Mouse (Mus musculus): ENCODE measurements around the gene Cadps2. TPM values are rescaled to one million over a fixed set of nuclear protein-coding genes. Genes with fewer than 3 reads are reported as not detected.

Cadps2 gene
- total RNA-seq, 4 experiments from 2014 or later: 0.12 to 0.58 (median 0.40) TPM

DNA sequence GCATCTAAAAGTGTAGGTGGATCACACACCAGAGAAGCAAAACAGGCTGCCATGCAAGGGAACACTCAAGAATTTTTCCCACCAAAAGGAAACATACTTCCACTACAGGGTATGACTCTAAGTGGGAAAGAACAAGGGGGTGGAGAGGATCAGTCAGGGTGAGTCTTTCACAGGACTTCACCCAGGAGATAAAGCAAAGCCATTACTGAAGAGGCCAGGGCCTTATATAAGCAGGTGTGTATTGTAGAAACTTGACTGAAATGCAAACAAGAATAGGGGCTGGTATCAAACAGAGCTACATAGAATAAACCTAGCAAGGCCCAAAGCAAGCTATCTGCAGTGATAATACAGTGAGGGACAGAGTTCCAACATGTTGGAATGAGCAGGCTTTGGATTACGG is 271.6 kb downstream of the Cadps2 start:
- no peak for DNase-seq (ENCODE audit: low spot score in 2 of 2)

- DNase-seq (ENCODE audit: low spot score in 2 of 2): no peak
These were observed 289.3 kb downstream of the Cadps2 start for GRCm38 (mm10) chr6:23549874-23550273.

GRCm38 (mm10) chr6:23523710-23524109 is 315.5 kb downstream of the Cadps2 start:
- DNase-seq (ENCODE audit: low spot score in 2 of 2): no peak

DNA sequence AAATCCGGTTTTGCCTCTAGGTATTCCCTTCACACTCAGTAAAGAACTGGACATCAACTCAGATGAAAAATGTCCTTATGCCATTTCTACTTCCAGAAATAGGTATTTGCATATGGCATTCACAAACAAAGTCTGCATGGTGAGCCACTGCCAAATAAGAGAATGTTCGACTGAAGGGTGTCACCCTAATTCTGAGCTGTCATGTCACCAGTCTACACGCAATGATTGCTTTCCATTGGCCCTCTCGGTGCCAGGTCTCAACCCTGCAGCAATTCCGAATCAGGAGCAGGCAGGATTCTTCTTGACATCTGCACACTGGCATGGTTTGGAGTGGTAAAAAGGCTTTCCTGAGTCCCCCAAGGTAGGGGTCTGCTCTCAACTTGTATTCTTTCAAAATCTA is 316.7 kb downstream of the Cadps2 start:
- DNase-seq (ENCODE audit: low spot score in 2 of 2): no peak

- no peak for DNase-seq (ENCODE audit: low spot score in 2 of 2)
These were observed 340.6 kb downstream of the Cadps2 start for GRCm38 (mm10) chr6:23498611-23499010.

- DNase-seq (ENCODE audit: low spot score in 2 of 2): no peak
These were observed 347.4 kb downstream of the Cadps2 start for GRCm38 (mm10) chr6:23491804-23492203.

- no peak for DNase-seq (ENCODE audit: low spot score in 2 of 2)
These were observed 348.8 kb downstream of the Cadps2 start for GRCm38 (mm10) chr6:23490431-23490830.

DNA sequence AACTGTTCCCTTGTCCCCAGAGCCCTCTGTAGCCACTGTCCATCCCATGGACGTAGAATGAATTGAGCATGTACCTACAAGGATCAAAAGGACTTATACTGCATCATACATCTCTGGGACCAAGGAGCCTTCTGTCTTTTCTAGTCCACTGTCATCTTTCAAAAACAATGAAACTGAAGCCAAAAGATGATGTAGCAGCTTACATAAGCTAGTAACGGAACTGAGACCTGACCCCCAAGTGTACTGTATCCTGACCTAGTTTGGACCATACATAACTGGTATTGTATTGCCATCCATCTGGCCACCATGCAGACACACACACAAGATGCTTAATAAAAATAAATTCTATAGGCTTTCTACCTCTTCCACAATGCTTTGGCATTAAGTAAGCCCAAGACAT is 350.2 kb downstream of the Cadps2 start:
- no peak for DNase-seq (ENCODE audit: low spot score in 2 of 2)

DNA sequence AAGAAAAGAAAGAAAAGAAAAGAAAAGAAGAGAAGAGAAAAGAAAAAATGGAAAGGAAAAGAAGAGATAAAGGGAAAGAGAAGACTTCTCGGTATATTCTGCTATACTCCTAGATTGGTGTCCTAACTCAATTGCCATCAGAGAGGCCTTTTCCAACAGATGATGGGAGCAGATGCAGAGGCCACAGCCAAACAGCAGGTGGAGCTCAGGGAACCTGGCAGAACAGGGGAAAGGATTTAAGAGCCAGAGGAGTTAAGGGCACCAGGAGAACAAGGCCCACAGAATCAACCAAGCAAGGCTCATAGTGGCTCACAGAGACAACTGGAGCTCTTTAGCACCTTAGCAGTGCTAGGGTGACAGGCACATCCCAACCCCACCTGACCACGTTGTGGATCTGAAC is 366.5 kb downstream of the Cadps2 start:
- DNase-seq (ENCODE audit: low spot score in 2 of 2): no peak

- no peak for DNase-seq (ENCODE audit: low spot score in 2 of 2)
These were observed 367.4 kb downstream of the Cadps2 start for GRCm38 (mm10) chr6:23471830-23472229.

DNA sequence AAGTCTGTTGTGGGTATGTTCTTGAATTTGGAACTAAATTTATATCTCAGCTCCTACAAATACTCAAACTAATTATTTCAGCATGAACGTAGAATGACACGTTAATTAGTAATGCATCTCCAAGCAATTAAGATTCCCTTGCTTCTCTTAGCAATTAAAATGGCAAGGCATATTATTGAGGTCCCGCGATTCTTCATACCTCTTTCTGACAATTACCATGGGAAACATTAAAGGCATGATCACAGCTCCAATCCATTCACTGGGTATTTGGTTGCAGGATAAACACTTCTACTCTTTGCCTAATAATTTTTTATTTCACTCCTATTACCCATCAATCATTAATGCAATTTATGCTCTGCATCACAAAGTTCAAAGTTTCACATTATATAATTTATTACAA is 371.3 kb downstream of the Cadps2 start:
- no peak for DNase-seq (ENCODE audit: low spot score in 2 of 2)

GRCm38 (mm10) chr6:23462600-23463280 is 376.5 kb downstream of the Cadps2 start:
- no peak for DNase-seq (ENCODE audit: low spot score in 2 of 2)

- no peak for DNase-seq (ENCODE audit: low spot score in 2 of 2)
These were observed 381.5 kb downstream of the Cadps2 start for GRCm38 (mm10) chr6:23457748-23458147.

DNA sequence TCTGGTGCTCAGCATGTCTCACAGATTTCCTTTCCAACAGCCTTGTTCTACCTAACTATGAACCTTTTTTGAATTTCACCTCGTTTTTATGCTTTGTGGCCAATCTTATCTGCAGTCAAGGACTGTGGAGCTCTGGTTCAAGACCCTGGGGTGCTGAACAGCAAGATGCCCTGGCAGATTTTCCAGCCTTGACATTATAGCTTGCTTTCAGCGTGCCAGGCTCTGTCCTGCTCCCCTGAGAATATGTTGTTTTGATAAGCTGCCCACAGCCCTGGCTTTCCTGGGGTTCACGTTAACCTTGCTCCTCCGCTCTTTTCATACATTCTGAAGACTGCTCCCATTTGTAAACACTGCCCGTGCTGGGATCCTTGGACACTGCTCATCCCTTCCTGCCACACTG is 385.3 kb downstream of the Cadps2 start:
- no peak for DNase-seq (ENCODE audit: low spot score in 2 of 2)

DNA sequence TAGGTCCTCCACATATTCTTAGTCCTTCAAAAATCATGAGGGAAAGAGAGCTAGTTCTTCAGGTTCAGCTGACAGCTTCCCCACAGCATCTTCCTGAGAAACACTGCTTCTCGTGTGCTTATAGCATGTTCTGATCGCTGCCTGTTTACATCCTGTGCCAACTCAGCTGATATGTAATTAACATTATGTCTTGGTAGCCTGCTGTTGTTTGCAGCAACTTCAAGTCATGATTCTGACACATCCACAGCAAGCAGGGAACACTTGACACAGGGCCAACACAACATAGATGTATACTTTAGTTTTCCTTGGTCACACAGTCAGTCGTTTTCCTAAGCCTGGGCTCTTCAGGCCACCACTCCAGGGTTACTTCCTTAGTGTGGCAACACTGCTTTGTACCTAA is 399.3 kb downstream of the Cadps2 start:
- no peak for DNase-seq (ENCODE audit: low spot score in 2 of 2)

GRCm38 (mm10) chr6:23410256-23411049 is 428.8 kb downstream of the Cadps2 start:
- no peak for DNase-seq (ENCODE audit: low spot score in 2 of 2)

GRCm38 (mm10) chr6:23394131-23394530 is 445.1 kb downstream of the Cadps2 start:
- no peak for DNase-seq (ENCODE audit: low spot score in 2 of 2)

DNA sequence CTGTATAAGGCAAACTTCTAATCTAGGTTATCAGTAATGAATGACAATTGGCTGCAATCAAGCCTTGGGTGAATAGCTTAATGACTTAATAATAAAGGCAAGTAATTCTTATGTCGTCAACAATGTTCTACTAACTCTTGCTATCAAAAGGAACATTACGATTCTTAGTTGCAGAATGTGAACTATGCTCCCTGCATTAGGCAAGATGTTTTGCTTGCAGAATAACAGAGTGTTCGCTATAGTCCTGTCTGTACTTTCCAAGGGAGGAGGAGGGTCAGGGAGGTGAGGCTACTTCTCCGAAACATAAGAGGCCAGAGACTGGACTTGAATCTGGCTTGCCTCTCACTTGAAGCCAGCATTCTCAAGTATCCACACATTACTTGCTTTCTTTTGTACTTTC is 446.5 kb downstream of the Cadps2 start:
- no peak for DNase-seq (ENCODE audit: low spot score in 2 of 2)

DNA sequence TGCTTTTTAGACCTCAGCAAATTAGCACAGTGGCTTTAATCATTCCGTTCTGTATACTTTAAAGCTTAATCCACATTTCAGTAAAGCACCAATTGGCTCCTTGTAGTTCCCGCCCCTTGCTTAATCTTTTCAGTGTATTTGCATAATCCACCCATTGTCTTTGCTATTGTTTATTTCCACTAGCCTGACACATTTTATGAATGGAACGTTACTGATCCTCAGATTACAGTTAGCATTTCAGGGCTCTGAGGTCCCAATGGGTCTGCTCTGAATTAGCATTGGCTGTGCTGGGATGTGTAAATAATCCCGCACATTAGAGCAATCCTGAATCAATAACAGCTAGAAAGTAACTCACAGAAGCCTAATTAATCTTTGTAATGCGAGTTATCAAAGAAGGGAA is 452.5 kb downstream of the Cadps2 start:
- no peak for DNase-seq (ENCODE audit: low spot score in 2 of 2)

DNA sequence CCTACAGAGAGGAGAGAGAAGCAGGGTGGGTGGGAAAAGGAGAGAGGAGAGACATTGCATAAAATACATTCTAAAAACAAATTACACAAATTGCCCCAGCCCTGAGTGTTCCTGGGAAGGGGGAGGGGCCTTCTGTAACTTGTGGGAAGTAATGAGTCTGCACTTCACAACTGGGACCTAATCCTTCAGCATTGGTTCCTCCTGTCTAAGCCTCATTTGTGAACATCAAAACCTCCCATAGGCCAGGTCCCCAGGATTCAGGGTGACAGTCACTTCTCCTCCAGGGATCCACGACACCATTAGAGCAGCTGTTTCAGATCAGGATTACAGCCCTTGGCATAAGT is 456.2 kb downstream of the Cadps2 start:
- DNase-seq (ENCODE audit: low spot score in 2 of 2): no peak

GRCm38 (mm10) chr6:23382283-23383003 is 456.8 kb downstream of the Cadps2 start:
- no peak for DNase-seq (ENCODE audit: low spot score in 2 of 2)

DNA sequence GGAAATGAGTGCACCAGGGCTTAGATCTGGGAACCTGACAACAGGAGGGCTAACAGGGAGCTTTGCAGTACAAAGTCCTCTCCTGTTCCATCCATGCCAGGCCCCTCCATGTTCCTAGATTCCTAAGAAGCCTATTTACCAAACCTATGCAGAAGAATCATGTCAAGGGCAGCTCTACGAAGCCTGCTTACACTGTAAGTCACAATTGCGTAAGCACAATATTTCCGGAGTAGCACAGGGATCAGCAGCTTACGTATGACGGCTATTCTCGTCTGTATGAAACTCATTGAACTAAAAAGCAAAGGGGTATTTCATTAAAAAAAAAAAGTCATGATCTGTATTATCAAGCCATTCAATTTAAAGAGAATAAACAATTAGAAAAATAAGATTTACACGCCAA is 462.9 kb downstream of the Cadps2 start:
- no peak for DNase-seq (ENCODE audit: low spot score in 2 of 2)

Data from gastrocnemius, adult 8-10 months (tissue).